Mouse (Mus musculus) lung, adult 2 months (tissue): ENCODE measurements around the gene Btk. TPM values are rescaled to one million over a fixed set of nuclear protein-coding genes. Genes with fewer than 3 reads are reported as not detected.

Experiments used
- DNase-seq: peaks from one replicate; pipeline ENCODE4 v3.0.0; 2022
- H3K4me1 ChIP-seq: fragments of 200-500 bp; 2 replicates; pipeline ENCODE4 v1.6.1; 2011; ENCODE audit warnings: low read length; ENCODE audit not compliant: control insufficient read depth, insufficient read depth
- H3K4me3 ChIP-seq: fragments of 200-500 bp; replicated peaks from 2 replicates; pipeline ENCODE3; 2011; ENCODE audit warnings: low read depth, mild to moderate bottlenecking, control low read depth, low read length; ENCODE audit errors: extremely low read depth
- CTCF ChIP-seq: fragments of 200-500 bp; IDR thresholded peaks from 2 replicates; pipeline ENCODE4 v1.5.1; 2011; ENCODE audit warnings: mild to moderate bottlenecking, low read length, control low read depth; ENCODE audit not compliant: insufficient read depth
- POLR2A ChIP-seq: fragments of 200-500 bp; IDR thresholded peaks from 2 replicates; pipeline ENCODE4 v1.6.1; 2011; ENCODE audit warnings: low read depth, mild to moderate bottlenecking, control low read depth, low read length, borderline replicate concordance; ENCODE audit errors: extremely low read depth
- WGBS: fragments of 180-500 bp; shearing (Covaris S2); methylation state at CpG from one replicate; pipeline ENCODE4 v1.1.7; 2018; 5-methylcytosine and 5-hydroxymethylcytosine counted together
- polyA plus RNA-seq: library from polyadenylated mRNA; depleted of rRNA; stranded (reverse); fragments of >200 nt; gene quantifications from 2 replicates; pipeline ENCODE4 v1.2.3, GENCODE M21; 2012; rRNA removed

Gene Btk
- polyA plus RNA-seq, 1 experiment, result 3.3 TPM

DNA sequence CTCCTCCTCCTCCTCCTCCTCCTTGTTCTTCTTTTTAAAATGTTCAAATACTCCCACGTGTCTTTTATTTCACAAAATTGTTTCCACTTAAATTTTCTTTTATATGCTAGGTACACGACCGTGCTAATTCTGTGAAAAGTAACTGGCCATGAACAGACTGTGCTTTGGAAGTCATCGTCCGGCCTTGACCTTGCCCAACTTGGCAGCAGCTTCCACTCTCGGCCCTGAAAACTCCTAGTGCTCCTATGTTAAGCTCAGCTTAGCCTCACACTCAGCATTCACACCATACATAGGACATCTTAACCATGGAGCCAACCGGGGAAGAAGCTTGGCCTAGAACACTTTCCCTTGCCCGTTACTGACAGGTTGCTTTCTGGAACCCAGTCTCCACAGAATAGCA lies 82.7 kb downstream of the Btk start:
- 77% methylated on average over 8 of the region's 8 CpGs for WGBS
- TF ChIP-seq POLR2A (no peak), CTCF (no peak)
- Histone ChIP-seq H3K4me1 (no peaks in the 10 kb centered on the region), H3K4me3 (no peak overlapping the region)
- DNase-seq, result no peak

Other genes with a start within 250 kb of the Btk start
- 0.24 and 0.75 TPM in 2 replicates for gene Drp2, start 179.0 kb downstream of the Btk start, polyA plus RNA-seq
- not detected in 2 replicates for gene Taf7l, start 107.1 kb downstream of the Btk start, polyA plus RNA-seq
- 0.33 and 0.98 TPM in 2 replicates for gene Timm8a1, start 41.7 kb downstream of the Btk start, polyA plus RNA-seq
- 73.7 and 105 TPM in 2 replicates for gene Rpl36a, start 2.1 kb upstream of the Btk start, polyA plus RNA-seq
- 1.5 and 2.6 TPM in 2 replicates for gene Gla, start 17.6 kb upstream of the Btk start, polyA plus RNA-seq
- gene Hnrnph2, start 17.6 kb upstream of the Btk start, polyA plus RNA-seq, result 9.8 and 23.7 TPM in 2 replicates
- gene Armcx4, start 102.9 kb upstream of the Btk start, polyA plus RNA-seq, result 2.1 and 4.1 TPM in 2 replicates
- 3.8 and 8.0 TPM in 2 replicates for gene Armcx1, start 134.4 kb upstream of the Btk start, polyA plus RNA-seq
- 1.4 and 2.7 TPM in 2 replicates for gene Armcx6, start 167.8 kb upstream of the Btk start, polyA plus RNA-seq
- gene Armcx3, start 173.0 kb upstream of the Btk start, polyA plus RNA-seq, result 5.1 and 10.6 TPM in 2 replicates
- 16.1 and 19.1 TPM in 2 replicates for gene Armcx2, start 225.7 kb upstream of the Btk start, polyA plus RNA-seq